Mouse (Mus musculus) inflammation-experienced regulatory T-cells, adult 6 months (primary cell): ENCODE measurements around the gene AA467197. TPM values are rescaled to one million over a fixed set of nuclear protein-coding genes. Genes with fewer than 3 reads are reported as not detected.

Experiments
- ATAC-seq: one replicate; pipeline ENCODE4 v1.8.0; 2017
- polyA plus RNA-seq, 3 experiments: library from polyadenylated mRNA; unstranded; fragments of 100-300 nt; shearing (Covaris generic); gene quantifications; one replicate each; pipeline ENCODE4 v1.2.1; 2017

Gene AA467197
- polyA plus RNA-seq, result 1 to 10 TPM in 1 of 3 experiments, not detected in 2; 5.0 TPM

DNA sequence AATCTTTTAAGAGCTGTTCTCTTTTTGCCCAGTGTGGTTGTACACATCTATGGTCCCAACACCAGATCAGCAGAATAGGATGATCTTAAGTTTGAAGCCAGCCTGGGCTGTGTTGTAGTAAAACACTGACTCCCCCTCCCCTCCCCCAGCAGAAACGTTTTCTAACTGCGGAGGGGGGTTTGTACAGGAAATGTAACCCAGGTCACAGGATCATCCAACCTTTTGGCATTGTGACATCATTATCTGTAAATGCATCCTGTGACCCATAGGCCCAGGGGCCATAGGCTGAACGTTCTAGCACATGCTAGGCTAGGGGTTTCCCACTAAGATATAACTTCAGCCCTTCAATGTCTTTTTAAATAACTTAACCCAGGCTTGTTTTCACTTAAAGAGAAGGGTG, at the start of gene AA467197:
AA467197 (plus strand) TSS at position 301 of the 400 bp plus-strand sequence.
- no peak for ATAC-seq

- ATAC-seq, result no peak
These were observed 48.8 kb upstream of the AA467197 start for GRCm38 (mm10) chr2:122587861-122588519.

DNA sequence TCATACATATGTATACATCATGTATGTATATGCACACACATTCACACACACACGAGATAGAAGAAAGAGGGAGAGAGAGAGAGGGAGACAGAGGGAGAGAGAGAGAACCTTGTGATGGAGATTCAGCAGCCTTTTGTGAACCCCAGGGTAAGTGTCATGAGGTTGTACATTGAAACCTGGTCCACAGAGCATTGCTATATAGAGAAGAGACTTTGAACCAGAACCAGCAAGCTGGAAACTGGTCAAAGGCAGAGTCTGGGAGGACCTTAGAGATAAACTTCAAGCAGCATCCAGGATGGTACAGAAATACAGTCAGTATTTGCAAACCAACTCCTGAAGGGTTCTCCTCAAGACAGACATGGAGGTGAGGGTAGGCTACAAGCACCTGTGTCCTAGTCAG, 46.4 kb upstream of the AA467197 start:
- no peak for ATAC-seq

GRCm38 (mm10) chr2:122591213-122591612, 45.6 kb upstream of the AA467197 start:
- no peak for ATAC-seq

GRCm38 (mm10) chr2:122595461-122595860, 41.3 kb upstream of the AA467197 start:
- ATAC-seq, result no peak

- ATAC-seq, result no peak
These were observed 37.0 kb upstream of the AA467197 start for GRCm38 (mm10) chr2:122599736-122600135.

DNA sequence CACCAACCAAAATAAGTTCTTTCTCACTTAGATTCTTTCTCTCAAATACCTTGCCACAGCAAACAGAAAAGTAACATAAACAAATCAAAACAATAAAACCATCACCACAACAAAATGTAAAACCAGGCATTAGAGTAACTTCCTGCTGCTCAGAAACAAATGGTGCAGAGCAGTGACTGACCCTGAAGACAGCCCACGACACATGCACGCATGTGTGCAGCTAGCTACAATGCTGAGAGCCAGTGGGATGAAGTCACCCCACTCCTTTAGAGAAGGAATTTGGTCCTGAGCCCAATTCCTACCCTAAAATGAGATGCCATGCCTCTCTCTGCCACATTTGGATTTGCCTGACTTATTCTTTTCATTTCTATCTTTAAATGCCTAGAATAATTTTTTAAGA, 35.4 kb upstream of the AA467197 start:
- no peak for ATAC-seq

DNA sequence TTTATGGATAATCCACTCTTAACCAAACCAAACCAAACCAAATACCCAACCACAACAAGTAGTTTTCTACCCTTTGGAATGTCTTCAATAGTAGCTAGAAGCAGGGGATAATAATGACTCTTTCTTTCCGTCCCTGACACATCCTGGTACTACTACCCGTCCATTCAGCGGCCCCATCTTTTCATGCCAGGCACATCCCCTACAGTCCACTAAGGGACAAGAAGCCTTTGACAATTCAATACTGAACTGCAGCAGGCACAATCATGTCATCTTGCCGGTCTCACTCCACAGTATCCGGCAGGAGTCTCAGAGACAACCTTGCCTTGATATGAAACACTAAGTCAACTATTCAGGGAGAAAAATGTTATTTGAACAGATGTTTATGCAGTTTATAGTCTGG, 31.0 kb upstream of the AA467197 start:
- no peak for ATAC-seq

GRCm38 (mm10) chr2:122608820-122609219, 28.0 kb upstream of the AA467197 start:
- ATAC-seq, result no peak

DNA sequence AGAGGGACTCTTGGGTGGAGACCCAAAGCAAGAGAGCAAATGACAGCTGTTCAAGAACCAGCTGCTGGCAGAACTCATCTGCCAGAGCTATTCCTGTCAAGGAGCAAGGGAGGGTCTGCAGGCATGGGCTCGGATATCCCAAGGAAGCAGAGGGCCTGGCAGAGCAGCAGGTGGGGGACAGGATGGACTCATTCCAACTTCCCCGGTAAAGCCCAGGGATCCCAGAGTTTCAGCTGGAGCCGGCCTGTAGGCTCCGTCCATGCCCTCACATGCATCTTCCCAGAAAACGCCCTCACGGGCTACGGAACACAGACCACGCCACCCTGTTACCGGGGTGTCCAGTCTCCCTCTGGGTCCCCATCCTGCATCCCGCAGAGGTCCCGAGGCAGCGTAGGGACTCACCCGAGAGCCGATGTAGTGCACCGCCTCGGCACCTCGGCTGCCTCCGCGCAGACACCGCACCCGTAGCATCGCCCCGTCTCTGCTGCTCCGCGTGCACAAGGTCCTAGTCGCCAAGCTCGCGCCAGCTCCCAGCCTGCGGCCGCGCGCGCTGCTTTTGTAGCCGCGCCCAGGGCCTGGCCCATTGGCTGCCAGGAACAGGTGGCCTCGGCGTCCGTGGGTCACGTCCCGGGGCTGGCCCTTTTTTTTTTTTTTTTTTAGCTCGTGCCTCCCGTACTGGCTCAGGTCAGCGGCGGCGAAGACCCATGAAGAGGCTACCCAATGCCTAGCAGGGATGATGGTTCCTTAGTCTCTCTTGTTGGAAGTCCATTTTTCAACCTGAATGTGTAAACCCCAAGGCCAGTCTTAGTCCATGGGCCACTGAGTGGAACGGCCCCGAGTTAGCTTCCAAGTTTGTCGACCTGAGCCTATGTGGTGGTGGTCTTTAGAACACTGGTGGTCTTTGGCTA, 25.8 kb upstream of the AA467197 start, which contains the start of gene Gatm:
Gatm (minus strand) TSS at position 558 of the 908 bp plus-strand sequence.
- peak; percentile 28 for ATAC-seq

DNA sequence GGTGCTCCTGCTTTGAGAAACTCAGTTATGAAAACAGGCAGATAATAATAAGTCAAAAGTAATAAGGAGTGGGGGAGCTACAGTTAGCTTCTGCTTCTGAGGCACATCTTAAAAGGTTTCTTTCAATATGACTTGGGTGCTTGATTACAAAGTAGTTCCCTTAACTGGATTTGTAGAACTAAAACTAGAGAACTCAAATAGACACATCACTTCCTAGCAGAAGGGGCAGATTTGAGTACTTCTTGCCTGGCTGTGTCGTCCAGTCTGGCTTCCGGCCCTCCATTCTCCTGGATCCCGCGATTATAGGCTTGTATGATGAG, 25.2 kb upstream of the AA467197 start:
- no peak for ATAC-seq

DNA sequence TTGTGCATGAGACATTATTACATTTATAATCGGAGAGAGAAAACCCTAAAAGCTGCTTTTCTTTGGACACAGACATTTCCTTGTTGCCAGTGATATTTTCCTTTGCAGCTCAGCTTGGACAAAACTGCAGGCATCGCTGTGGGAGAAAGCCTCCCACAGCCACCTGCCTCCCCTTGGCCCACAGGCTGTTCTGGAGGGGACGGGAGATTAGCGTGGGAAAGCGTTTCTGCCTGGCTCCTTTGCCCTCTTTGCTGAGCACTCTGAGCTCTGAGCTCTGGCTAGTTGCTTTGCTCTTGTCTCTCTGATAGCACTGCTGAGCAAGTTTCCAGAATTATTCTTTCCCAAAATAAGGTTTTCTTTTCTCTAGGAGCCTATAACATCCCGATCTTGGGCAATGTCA, 20.5 kb upstream of the AA467197 start:
- no peak for ATAC-seq

GRCm38 (mm10) chr2:122617792-122618191, 19.0 kb upstream of the AA467197 start:
- ATAC-seq, result no peak

DNA sequence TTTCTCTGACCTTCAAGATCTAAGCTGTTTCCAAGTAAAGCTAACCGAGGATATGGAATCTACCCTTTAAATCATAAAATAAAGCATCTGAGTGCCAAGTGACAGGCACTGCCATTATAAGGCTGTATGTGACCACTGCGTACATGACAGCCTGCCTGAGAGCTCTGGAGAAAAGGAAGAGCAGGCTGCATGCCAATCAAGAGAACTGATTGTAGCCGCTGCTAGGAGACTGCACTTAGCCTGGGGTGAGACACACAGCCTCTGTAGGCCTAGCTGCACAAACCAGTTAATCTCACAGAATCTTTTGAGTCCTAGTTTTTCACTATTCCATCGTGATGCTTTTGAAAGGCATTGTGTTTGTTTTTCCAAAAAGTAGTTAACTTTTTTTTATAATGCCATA, 18.1 kb upstream of the AA467197 start:
- no peak for ATAC-seq

GRCm38 (mm10) chr2:122621337-122622110, 15.3 kb upstream of the AA467197 start:
- no peak for ATAC-seq

DNA sequence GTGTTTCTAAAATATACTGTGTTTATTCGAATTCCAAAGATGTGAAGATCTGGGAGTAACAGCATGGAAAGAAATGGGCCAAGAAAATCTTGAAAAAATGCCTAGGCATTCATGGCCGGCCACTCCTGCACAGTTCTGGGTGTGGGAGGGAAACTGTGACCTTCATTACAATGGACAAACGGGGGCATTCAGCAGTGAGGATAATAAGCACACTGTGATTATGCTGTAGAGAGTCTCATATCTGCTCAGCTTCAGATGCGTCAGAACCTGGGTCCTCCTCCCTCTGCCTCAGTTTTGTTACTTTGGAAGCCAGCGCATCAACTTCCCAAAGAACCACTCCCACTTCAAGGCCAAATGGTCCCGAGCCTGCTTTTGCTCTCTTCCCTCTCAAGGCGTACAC, 10.9 kb upstream of the AA467197 start:
- no peak for ATAC-seq

GRCm38 (mm10) chr2:122628976-122629375, 7.8 kb upstream of the AA467197 start:
- peak; percentile 54 for ATAC-seq

DNA sequence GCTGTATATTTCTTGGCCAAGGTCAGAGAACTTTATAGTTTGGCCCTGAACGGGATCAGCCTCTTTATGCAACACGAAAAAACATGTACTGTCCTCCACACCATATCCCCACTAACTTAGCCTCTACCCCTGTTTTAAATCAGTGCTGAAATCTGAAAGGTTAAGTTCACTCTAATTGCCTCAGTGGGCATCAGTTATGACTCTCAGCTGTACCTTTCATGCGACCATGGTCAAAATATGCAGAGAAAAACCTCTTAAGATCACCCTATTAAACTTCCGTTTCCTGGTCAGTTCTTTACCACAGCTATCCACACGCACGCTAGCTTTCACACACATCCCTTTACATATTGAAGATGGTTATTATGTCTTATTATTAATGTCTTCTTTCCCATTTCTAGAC, 6.9 kb upstream of the AA467197 start:
- ATAC-seq, result no peak

GRCm38 (mm10) chr2:122630465-122631225, 6.1 kb upstream of the AA467197 start:
- peak; percentile 85 for ATAC-seq

- peak; percentile 7 for ATAC-seq
These were observed 5.5 kb upstream of the AA467197 start for GRCm38 (mm10) chr2:122631226-122631801.

DNA sequence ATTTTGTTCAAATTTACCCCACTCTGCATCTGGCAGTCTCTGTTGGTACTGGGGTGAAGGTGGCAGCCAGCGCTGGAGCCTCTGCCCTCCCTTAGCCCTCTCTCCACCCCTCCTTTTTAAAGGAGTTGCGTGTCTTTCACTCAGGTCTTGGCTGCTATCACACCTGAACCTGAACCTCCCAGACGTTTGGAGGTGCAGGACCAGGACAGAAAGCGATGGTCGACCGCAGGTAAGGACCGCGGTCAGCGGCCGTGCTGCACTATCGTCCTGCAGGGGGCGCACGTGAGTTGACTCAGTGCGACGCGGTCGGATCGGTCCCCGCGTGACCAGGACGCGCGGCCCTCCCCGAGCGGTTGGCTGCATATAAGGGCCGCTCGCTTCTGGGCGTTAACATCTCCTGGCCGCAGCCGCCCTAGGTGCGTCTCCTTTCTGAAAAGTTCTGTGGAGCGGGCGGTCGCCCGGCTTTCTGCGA, 776 bp downstream of the AA467197 start:
- peak; percentile 63 for ATAC-seq

DNA sequence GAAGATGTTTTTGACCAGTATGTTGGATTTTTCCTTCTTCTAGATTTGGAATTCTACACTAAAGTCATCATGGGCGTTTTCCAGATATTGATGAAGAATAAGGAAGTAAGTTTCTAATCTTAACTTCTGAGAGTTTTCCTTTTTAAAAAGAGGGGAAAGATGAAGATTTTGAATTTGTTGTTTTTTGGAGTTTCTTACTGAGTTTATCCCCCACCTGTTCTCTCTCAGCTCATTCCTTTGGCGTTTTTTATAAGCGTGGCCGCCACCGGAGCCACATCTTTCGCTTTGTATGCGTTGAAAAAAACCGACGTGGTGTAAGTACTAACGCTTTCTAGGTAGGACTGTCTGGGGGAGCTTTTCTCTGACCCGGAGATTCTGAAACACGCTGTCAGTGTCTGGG, 1.2 kb downstream of the AA467197 start:
- ATAC-seq, result no peak
